Mouse (Mus musculus) testis, postnatal 10 days (tissue): ENCODE results near the gene Trim69.
"Not testable (repeated sequence)": the region's sequence is repeated elsewhere in the genome, so short reads cannot be mapped to it uniquely, and the experiment has no call there.

Experiments
- DNase-seq: peaks from one replicate; pipeline ENCODE4 v3.0.0; 2021; ENCODE audit warnings: low spot score

Trim69 gene

GRCm38 (mm10) chr2:122210534-122211228 is 50.2 kb downstream of the Trim69 start:
- no peak for DNase-seq

DNA sequence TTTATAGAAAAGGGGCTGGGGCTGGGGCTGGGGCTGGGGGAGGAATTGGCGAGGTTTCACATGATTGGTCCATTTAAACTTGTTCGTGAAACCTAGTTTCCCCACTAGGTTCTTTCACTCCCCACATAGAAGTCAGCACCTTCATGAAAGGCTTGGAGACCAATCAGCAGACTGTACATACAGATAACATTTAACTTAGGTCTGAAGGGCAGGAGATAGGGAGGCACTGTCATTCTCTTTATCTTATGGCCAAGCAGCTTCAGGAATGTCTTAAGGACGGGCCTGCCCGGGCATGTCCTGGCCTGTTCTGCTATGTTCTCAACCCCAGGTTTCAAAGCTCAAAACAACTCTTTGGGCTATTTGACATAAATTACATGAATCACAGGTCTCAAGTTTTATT is 56.6 kb downstream of the Trim69 start:
- not testable (repeated sequence) for DNase-seq

- no peak for DNase-seq
Measured at GRCm38 (mm10) chr2:122218234-122218633, 57.7 kb downstream of the Trim69 start.

GRCm38 (mm10) chr2:122221378-122221777 is 60.9 kb downstream of the Trim69 start:
- no peak for DNase-seq

GRCm38 (mm10) chr2:122221798-122222197 is 61.3 kb downstream of the Trim69 start:
- no peak for DNase-seq

- DNase-seq, result no peak
Measured at GRCm38 (mm10) chr2:122222272-122222671, 61.8 kb downstream of the Trim69 start.

- no peak for DNase-seq
Measured at GRCm38 (mm10) chr2:122223654-122224053, 63.2 kb downstream of the Trim69 start.
